Mouse (Mus musculus): ENCODE results near the gene Zbtb3. TPM values are rescaled to one million over a fixed set of nuclear protein-coding genes. Genes with fewer than 3 reads are reported as not detected.

The Zbtb3 gene
- polyA plus RNA-seq, 1 experiment from 2014 or later = 8.4 TPM

GRCm38 (mm10) chr19:8815812-8816211, 13.5 kb downstream of the Zbtb3 start:
- no peaks in the 10 kb centered on the region for H3K9me3 ChIP-seq
- H3K4me3 ChIP-seq = no peak overlapping the region
- no peak for ATAC-seq (replicated peaks)
- no peak overlapping the region for H3K4me2 ChIP-seq
- H3K4me1 ChIP-seq = peaks cover 33% of the 10 kb centered on the region
- 69% methylated on average over 11 of the region's 11 CpGs for WGBS
- H3K27me3 ChIP-seq (replicated peaks) = no peaks in the 10 kb centered on the region
- no peak overlapping the region for H3K27ac ChIP-seq
- peak overlapping the region; percentile 31; the same call in 1 of the 2 replicates for H3K9ac ChIP-seq
- H3K36me3 ChIP-seq (replicated peaks) = peaks cover 3% of the 10 kb centered on the region; the same call in 1 of the 2 replicates

GRCm38 (mm10) chr19:8817001-8817400, 14.6 kb downstream of the Zbtb3 start:
- Histone ChIP-seq H3K4me3 (peak overlapping the region; percentile 5; the same call in 1 of the 2 replicates), H3K27ac (no peak overlapping the region)

GRCm38 (mm10) chr19:8818301-8818798, 16.0 kb downstream of the Zbtb3 start:
- WGBS = 32% methylated on average over 14 of the region's 14 CpGs

More at GRCm38 (mm10) chr19:8817001-8817400, 14.6 kb downstream of the Zbtb3 start:
- peak overlapping the region; percentile 88 for H3K4me2 ChIP-seq
- WGBS = 42% methylated on average over 3 of the region's 3 CpGs
- peaks cover 44% of the 10 kb centered on the region for H3K4me1 ChIP-seq
- H3K27me3 ChIP-seq (replicated peaks) = no peaks in the 10 kb centered on the region
- no peak for ATAC-seq (replicated peaks)
- H3K9ac ChIP-seq = 0 out of 2 replicates have a peak overlapping the region, but pooled peaks have one; percentile 2
- H3K36me3 ChIP-seq (replicated peaks) = peaks cover 3% of the 10 kb centered on the region; the same call in 1 of the 2 replicates
- H3K9me3 ChIP-seq = no peaks in the 10 kb centered on the region

GRCm38 (mm10) chr19:8818801-8819595, 16.6 kb downstream of the Zbtb3 start, which contains the start of gene Ttc9c:
Ttc9c (minus strand) TSS chr19:8819333.
- ATAC-seq (replicated peaks) = peak; percentile 94
- H3K4me1 ChIP-seq = peaks cover 60% of the 10 kb centered on the region
- H3K27me3 ChIP-seq (replicated peaks) = no peaks in the 10 kb centered on the region
- peaks cover 8% of the 10 kb centered on the region; the same call in 1 of the 2 replicates for H3K36me3 ChIP-seq (replicated peaks)
- H3K4me3 ChIP-seq = peak within 1 kb of the TSS; percentile 84
- peak within 1 kb of the TSS; percentile 88 for H3K4me2 ChIP-seq
- peak within 1 kb of the TSS; percentile 98 for H3K27ac ChIP-seq
- WGBS = under 1% methylated on average over 33 of the region's 33 CpGs
- peak within 1 kb of the TSS; percentile 90 for H3K9ac ChIP-seq
- H3K9me3 ChIP-seq = no peaks in the 10 kb centered on the region

More at GRCm38 (mm10) chr19:8818301-8818798, 16.0 kb downstream of the Zbtb3 start:
- peaks cover 57% of the 10 kb centered on the region for H3K4me1 ChIP-seq
- peak overlapping the region; percentile 98 for H3K27ac ChIP-seq
- H3K36me3 ChIP-seq (replicated peaks) = 0 out of 2 replicates have a peak, but pooled peaks cover 2% of the 10 kb centered on the region
- peak overlapping the region; percentile 84 for H3K4me3 ChIP-seq
- H3K27me3 ChIP-seq (replicated peaks) = no peaks in the 10 kb centered on the region
- no peaks in the 10 kb centered on the region for H3K9me3 ChIP-seq
- H3K9ac ChIP-seq = peak overlapping the region; percentile 43
- no peak for ATAC-seq (replicated peaks)
- H3K4me2 ChIP-seq = peak overlapping the region; percentile 88

GRCm38 (mm10) chr19:8819596-8820423, 17.5 kb downstream of the Zbtb3 start, which contains the start of gene Hnrnpul2:
Hnrnpul2 (plus strand) TSS chr19:8820010.
- under 1% methylated on average over 82 of the region's 83 CpGs for WGBS

GRCm38 (mm10) chr19:8820424-8820956, 18.1 kb downstream of the Zbtb3 start:
- Histone ChIP-seq H3K9me3 (no peaks in the 10 kb centered on the region), H3K27me3 (replicated peaks) (no peaks in the 10 kb centered on the region), H3K27ac (peak overlapping the region; percentile 98), H3K36me3 (replicated peaks) (peaks cover 21% of the 10 kb centered on the region), H3K4me1 (peaks cover 55% of the 10 kb centered on the region), H3K4me3 (peak overlapping the region; percentile 84), H3K9ac (peak overlapping the region; percentile 90), H3K4me2 (peak overlapping the region; percentile 88)
- under 1% methylated on average over 42 of the region's 48 CpGs for WGBS
- ATAC-seq (replicated peaks) = peak; percentile 34

More at GRCm38 (mm10) chr19:8819596-8820423, 17.5 kb downstream of the Zbtb3 start, which contains the start of gene Hnrnpul2:
- Histone ChIP-seq H3K4me3 (peak within 1 kb of the TSS; percentile 84), H3K27me3 (replicated peaks) (no peaks in the 10 kb centered on the region), H3K9ac (peak within 1 kb of the TSS; percentile 90), H3K4me1 (peaks cover 60% of the 10 kb centered on the region), H3K36me3 (replicated peaks) (peaks cover 16% of the 10 kb centered on the region), H3K27ac (peak within 1 kb of the TSS; percentile 98), H3K4me2 (peak within 1 kb of the TSS; percentile 88), H3K9me3 (no peaks in the 10 kb centered on the region)
- peak; percentile 96 for ATAC-seq (replicated peaks)

GRCm38 (mm10) chr19:8821146-8821545, 18.8 kb downstream of the Zbtb3 start:
- Histone ChIP-seq H3K9me3 (no peaks in the 10 kb centered on the region), H3K4me2 (peak overlapping the region; percentile 88), H3K4me3 (peak overlapping the region; percentile 84), H3K9ac (peak overlapping the region; percentile 90), H3K4me1 (peaks cover 50% of the 10 kb centered on the region), H3K27ac (no peak overlapping the region), H3K36me3 (replicated peaks) (peaks cover 26% of the 10 kb centered on the region), H3K27me3 (replicated peaks) (no peaks in the 10 kb centered on the region)
- WGBS = 3% methylated on average over 7 of the region's 7 CpGs
- ATAC-seq (replicated peaks) = no peak

- no peak overlapping the region for H3K9ac ChIP-seq
Observed at GRCm38 (mm10) chr19:8822696-8823095, 20.3 kb downstream of the Zbtb3 start.

GRCm38 (mm10) chr19:8829660-8830059, 27.3 kb downstream of the Zbtb3 start, which contains the start of gene AC129217.1:
AC129217.1 (plus strand) TSS chr19:8829773.
- Histone ChIP-seq H3K36me3 (replicated peaks) (peaks cover 91% of the 10 kb centered on the region), H3K27ac (no peak within 1 kb of the TSS), H3K9me3 (no peaks in the 10 kb centered on the region), H3K9ac (no peak within 1 kb of the TSS), H3K27me3 (replicated peaks) (no peaks in the 10 kb centered on the region), H3K4me1 (no peaks in the 10 kb centered on the region), H3K4me3 (no peak within 1 kb of the TSS), H3K4me2 (no peak within 1 kb of the TSS)
- WGBS = 82% methylated on average over 8 of the region's 8 CpGs
- no peak for ATAC-seq (replicated peaks)

More at GRCm38 (mm10) chr19:8822696-8823095, 20.3 kb downstream of the Zbtb3 start:
- Histone ChIP-seq H3K4me3 (peak overlapping the region; percentile 84), H3K9me3 (no peaks in the 10 kb centered on the region), H3K4me1 (peaks cover 36% of the 10 kb centered on the region), H3K27me3 (replicated peaks) (no peaks in the 10 kb centered on the region), H3K36me3 (replicated peaks) (peaks cover 40% of the 10 kb centered on the region), H3K27ac (no peak overlapping the region), H3K4me2 (peak overlapping the region; percentile 88)
- no peak for ATAC-seq (replicated peaks)
- 52% methylated on average over 8 of the region's 8 CpGs for WGBS

- no peak overlapping the region for H3K4me3 ChIP-seq
- ATAC-seq (replicated peaks) = no peak
- peaks cover 84% of the 10 kb centered on the region for H3K36me3 ChIP-seq (replicated peaks)
- no peak overlapping the region for H3K27ac ChIP-seq
- 85% methylated on average over 8 of the region's 8 CpGs for WGBS
- H3K27me3 ChIP-seq (replicated peaks) = no peaks in the 10 kb centered on the region
- no peak overlapping the region for H3K9ac ChIP-seq
- H3K9me3 ChIP-seq = no peaks in the 10 kb centered on the region
- H3K4me1 ChIP-seq = no peaks in the 10 kb centered on the region
- no peak overlapping the region for H3K4me2 ChIP-seq
Observed at GRCm38 (mm10) chr19:8830664-8831063, 28.3 kb downstream of the Zbtb3 start.

GRCm38 (mm10) chr19:8831262-8831661, 28.9 kb downstream of the Zbtb3 start:
- H3K9ac ChIP-seq = no peak overlapping the region
- no peak overlapping the region for H3K4me2 ChIP-seq
- H3K4me3 ChIP-seq = no peak overlapping the region
- peaks cover 78% of the 10 kb centered on the region for H3K36me3 ChIP-seq (replicated peaks)
- H3K4me1 ChIP-seq = peaks cover 3% of the 10 kb centered on the region; the same call in 1 of the 2 replicates
- 80% methylated on average over 11 of the region's 11 CpGs for WGBS
- H3K27me3 ChIP-seq (replicated peaks) = no peaks in the 10 kb centered on the region
- H3K9me3 ChIP-seq = no peaks in the 10 kb centered on the region
- H3K27ac ChIP-seq = no peak overlapping the region
- ATAC-seq (replicated peaks) = 0 out of 2 replicates have a peak, but pooled peaks have one; percentile 19

All from midbrain, embryonic 15.5 days (tissue).